Mouse (Mus musculus) urinary bladder, postnatal 36 days (tissue): ENCODE results near the gene Trpd52l3.

Experiments
- DNase-seq, 2 experiments: peaks; one replicate each; pipeline ENCODE4 v3.0.0; 2022; ENCODE audit warnings: low spot score in 2 of 2, mixed read lengths in 1 of 2

Gene Trpd52l3

GRCm38 (mm10) chr19:30029894-30030635, 26.5 kb downstream of the Trpd52l3 start, which contains the start of gene Uhrf2:
TSS of gene Uhrf2 (plus strand) at chr19:30030513.
- peak; percentile 95 to 97 for DNase-seq

GRCm38 (mm10) chr19:30030636-30031467, 27.3 kb downstream of the Trpd52l3 start:
- DNase-seq, result no peak

- DNase-seq, result no peak
Observed at GRCm38 (mm10) chr19:30031468-30031931, 27.9 kb downstream of the Trpd52l3 start.

- DNase-seq, result no peak
Observed at GRCm38 (mm10) chr19:30032206-30032605, 28.6 kb downstream of the Trpd52l3 start.

- no peak for DNase-seq
Observed at GRCm38 (mm10) chr19:30035361-30035760, 31.8 kb downstream of the Trpd52l3 start.

- no peak for DNase-seq
Observed at GRCm38 (mm10) chr19:30043691-30044090, 40.1 kb downstream of the Trpd52l3 start.

GRCm38 (mm10) chr19:30044630-30045029, 41.0 kb downstream of the Trpd52l3 start:
- DNase-seq, result no peak

- no peak for DNase-seq
Observed at GRCm38 (mm10) chr19:30045857-30046256, 42.3 kb downstream of the Trpd52l3 start.

GRCm38 (mm10) chr19:30050584-30050983, 47.0 kb downstream of the Trpd52l3 start:
- DNase-seq, result no peak

- no peak for DNase-seq
Observed at GRCm38 (mm10) chr19:30051479-30051878, 47.9 kb downstream of the Trpd52l3 start.

- no peak for DNase-seq
Observed at GRCm38 (mm10) chr19:30054218-30054617, 50.6 kb downstream of the Trpd52l3 start.
